Mouse (Mus musculus): ENCODE data around the gene Eef1akmt3.

- no peak for TF ChIP-seq CTCF (IDR thresholded peaks at IDR 0.05; ENCODE audit: borderline replicate concordance, extremely low read depth, insufficient read depth, insufficient read length)
- TF ChIP-seq POLR2A (IDR thresholded peaks at IDR 0.05; ENCODE audit: borderline replicate concordance, extremely low read depth, insufficient read depth, insufficient read length, poor library complexity, severe bottlenecking): no peak
Observed at GRCm38 (mm10) chr10:126987183-126988118, 53.9 kb downstream of the Eef1akmt3 start.
